Mouse (Mus musculus) layer of hippocampus, adult 9-10 months (tissue): ENCODE measurements at regions not wholly inside any gene's neighbourhood (a gene's known extent, or its start where the extent isn't known, plus 50 kb on each side); places are given as distances from the start of the nearest gene placed in this dataset.
"Not testable (repeated sequence)": the region's sequence is repeated elsewhere in the genome, so short reads cannot be mapped to it uniquely, and the experiment has no call there.

Experiments
- DNase-seq: peaks from one replicate; pipeline ENCODE4 v3.0.0; 2022; ENCODE audit warnings: low spot score

DNA sequence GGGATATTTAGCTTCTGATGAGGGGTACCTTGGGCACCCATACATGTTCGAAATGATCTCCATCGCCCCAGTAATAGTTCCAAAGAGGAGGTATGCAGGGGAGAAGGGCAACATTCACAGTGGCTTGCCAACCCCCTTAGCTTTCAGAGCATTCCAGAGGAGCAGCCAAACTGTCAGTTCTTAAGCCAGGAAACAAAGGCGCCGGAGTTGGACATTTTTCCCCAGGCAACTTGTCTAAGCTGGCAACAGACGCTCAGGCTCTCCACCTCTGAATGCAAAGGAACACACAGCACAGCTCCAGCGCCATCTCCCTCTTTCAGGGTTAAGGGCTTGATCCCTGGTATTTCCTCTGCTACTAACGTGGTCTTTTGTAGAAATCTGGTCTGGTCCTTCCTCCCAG, 169.2 kb upstream of the Kit start:
- DNase-seq: no peak

DNA sequence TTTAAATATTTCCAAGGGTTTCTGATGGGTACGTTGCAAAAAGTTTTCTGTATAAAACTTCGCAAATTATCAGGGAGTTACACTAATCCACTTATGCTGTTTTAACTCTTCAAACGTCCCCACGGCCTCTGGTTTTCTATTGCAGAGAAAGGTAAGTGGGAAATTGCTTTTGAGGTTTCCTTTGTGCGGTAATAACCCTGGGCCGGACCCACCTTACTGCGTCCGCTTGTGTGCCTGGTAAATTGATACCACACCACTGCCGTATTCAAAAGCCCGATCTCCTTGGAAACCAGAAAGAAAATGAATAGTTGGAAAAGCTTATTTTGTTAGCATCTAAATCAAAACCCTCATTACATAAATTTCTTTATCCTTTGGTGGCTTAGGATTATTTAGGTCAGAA, 167.0 kb upstream of the Kit start:
- DNase-seq: no peak

GRCm38 (mm10) chr5:75410240-75411186, 164.2 kb upstream of the Kit start:
- DNase-seq: no peak

DNA sequence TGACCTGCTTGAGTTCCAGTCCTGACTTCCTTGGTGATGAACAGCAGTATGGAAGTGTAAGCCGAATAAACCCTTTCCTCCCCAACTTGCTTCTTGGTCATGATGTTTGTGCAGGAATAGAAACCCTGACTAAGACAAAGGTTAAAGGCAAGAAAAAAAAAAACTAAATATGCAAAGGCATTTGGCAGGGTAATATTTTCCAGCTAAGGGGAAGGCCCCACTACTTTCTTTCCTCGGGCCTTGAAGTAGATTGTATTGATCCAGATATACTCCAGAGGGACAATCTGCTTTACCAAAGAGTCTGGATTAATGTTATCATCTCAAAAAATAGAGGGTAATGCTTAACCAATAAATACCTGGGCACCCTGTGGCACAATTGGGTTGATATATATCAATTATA, 155.4 kb upstream of the Kit start:
- DNase-seq: not testable (repeated sequence)

GRCm38 (mm10) chr5:75432885-75433284, 141.8 kb upstream of the Kit start:
- DNase-seq: no peak

DNA sequence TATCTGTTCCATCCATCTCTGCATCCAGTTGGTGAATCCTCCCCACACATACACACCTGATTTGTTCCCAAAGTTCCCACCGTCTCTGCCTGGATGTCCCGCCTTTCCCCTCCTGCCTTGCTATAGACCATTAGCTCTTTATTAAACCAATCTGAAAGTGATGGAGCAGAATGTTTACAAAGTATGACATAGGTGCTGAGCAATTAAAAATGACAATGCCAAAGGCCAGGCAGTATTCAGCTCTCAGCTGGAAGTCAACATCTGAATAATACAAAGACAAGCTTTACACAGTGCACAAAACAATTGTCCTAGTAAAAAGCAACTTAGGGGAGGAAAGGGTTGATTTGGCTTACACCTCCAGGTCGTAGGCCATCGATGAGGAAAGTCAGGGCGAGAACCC, 136.8 kb upstream of the Kit start:
- no peak for DNase-seq

DNA sequence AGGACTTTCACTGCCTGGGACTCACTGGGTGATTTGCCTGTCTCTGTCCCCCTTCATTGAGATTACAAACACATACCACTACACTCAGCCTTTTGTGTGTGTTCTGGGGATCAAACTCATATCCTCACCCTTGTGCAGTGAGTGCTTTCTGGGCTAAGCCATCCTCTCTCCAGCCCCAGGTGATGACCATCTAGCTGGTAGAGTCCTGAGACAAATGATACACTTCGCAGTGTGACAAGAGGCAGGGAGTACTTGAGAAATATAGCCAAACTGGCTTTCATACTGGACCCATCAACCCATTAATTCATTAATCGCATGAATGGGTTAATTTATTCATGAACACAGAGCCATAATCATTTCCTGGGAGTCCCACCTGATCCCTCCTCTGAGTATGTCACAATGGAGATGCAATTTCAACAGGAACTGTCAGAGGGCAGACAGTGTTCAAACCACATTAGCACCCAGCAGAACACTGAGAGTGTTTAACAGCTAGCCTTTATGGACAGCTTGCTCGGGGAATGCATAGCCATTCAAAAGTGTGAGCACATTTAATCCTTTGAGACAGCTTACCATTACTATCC, 130.6 kb upstream of the Kit start:
- DNase-seq: no peak

DNA sequence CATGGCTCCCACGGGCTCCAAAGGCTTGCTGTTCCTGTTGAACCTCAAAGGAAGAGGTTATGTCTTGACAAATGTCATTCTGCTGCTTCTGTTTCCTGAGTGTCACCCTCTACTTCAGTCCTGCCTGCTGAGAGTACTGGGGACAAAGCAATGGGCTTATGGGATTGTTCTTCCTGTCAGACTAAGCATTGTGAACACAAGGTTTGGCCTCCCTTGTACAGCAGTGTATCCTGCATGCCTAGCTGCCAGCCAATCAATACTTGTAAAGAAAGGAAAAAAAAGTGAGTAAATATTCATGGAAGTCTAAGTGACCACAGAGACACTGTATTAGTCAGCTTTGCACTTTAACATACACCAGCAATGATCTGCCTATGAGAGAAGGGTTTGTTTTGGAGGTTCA, 128.3 kb upstream of the Kit start:
- no peak for DNase-seq

GRCm38 (mm10) chr5:75449913-75450525, 124.7 kb upstream of the Kit start:
- DNase-seq: no peak

GRCm38 (mm10) chr5:75450564-75450963, 124.2 kb upstream of the Kit start:
- no peak for DNase-seq

GRCm38 (mm10) chr5:75451081-75451480, 123.6 kb upstream of the Kit start:
- DNase-seq: no peak

- DNase-seq: no peak
These were observed 123.0 kb upstream of the Kit start for GRCm38 (mm10) chr5:75451693-75452092.

GRCm38 (mm10) chr5:75453757-75454390, 120.8 kb upstream of the Kit start:
- DNase-seq: no peak

DNA sequence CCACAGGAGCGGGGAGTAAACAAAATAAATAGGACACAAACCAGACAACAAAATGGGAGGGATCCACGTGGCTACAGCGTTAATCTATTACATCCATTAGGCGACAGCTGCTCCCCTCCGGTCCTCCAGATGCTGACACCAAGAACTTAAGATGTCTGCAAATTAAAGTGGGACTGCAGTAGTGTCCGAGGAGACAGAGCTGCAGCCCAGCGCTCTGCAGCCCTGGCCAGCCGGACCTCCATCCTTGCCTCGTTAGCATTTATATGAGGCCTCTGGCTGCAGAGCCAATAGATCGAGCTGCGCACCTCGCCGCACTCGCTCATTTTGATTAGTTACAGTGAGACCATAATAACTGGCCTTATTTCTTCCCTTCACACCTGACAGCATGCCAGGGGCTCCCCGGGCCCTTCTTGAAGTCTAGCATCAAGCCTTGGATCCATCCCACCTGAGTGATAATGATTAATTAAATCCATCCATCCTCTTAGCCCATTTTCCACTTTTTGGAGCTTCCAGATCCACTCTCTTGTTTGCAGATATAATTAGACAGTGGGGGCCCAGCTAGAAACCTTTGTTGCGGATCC, 119.7 kb upstream of the Kit start:
- no peak for DNase-seq

GRCm38 (mm10) chr5:75457403-75457802, 117.3 kb upstream of the Kit start:
- DNase-seq: no peak

DNA sequence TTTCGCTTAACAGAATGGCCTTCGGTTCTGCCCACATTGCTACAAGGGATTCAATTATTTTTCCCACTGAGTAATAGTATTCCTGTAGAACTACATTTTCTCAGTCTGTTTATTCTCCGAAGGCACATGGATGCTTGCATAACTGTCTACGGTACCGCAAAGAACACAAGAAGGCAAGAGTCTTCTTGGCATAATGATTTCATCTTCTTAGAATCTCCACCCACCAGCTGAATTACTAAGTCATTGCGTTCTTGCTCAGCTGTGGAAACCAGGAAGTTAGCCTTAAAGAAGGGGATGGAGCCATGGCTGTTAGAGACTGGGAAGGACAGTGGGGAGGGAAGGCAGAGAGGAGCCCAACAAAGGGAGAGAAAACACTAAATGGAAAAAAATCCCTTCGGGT, 116.4 kb upstream of the Kit start:
- no peak for DNase-seq

DNA sequence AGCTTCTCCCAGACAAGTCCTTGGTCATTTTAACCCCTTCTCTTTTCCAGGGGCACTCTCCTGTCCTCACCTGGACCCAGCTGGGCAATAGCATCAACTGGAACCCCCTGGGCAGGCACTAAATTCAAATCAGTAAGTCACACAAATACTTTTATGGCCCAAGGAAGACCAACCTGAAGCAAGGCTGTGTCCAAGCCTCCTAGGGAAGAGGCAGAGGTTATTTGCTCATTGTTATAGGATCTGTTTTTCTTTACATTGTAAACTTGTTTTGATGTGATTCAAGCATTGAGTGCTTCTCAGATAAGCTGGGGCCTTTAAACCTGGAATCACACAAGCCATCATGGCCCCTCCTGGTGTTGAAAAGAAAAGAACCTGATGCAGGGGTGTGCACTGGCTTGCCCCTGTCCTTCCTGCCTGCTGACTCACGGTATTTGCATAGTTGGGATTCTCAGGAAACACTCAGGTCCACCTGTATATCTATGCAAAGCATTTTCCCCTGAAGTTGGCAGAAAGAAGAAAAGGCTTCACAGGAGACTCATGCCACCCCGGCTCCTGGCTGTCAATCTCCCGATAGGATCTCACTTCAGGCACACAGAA, 114.9 kb upstream of the Kit start:
- DNase-seq: no peak

GRCm38 (mm10) chr5:75460414-75461025, 114.2 kb upstream of the Kit start:
- DNase-seq: no peak

DNA sequence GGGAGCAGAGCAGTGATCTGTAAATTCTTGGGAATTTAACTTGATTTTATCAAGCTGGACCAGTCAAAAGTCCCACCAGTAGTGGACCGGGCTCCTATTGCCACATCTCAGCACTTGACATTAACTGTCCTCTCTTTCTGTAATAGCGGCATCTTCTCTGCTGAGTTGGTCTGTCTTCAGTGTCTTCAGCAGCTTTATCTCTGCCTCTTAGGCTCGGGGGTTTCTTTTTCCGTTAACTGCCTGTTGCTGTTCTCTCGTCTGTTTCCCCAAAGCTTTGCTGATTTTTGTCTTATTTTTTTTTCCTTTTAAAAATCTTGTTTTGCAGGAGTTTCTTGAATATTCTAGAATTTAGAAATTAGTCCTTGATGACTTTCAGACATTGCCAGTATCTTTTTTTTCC, 113.3 kb upstream of the Kit start:
- DNase-seq: no peak

- DNase-seq: no peak
These were observed 111.1 kb upstream of the Kit start for GRCm38 (mm10) chr5:75463591-75463990.

GRCm38 (mm10) chr5:75465701-75466100, 109.0 kb upstream of the Kit start:
- no peak for DNase-seq

DNA sequence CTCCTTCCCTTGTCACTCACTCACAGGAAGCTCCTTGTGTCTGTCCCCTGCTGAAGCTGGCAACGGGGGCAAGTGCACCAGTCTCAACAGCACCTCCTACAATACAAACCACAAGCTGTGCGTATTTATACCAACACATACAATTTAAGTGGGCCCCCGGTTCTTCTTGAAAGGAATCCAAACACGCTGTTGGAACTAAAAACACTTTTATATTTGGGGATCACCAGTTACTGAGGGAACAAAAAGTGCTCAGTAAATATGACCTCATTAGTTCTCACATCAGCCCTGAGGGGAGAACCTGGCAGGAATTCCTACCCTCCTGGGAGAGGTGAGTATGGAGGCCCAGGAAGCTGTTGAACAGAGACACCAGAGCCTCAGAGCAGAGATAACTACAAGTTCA, 107.8 kb upstream of the Kit start:
- DNase-seq: no peak
